Mouse (Mus musculus): ENCODE measurements around the gene Cyp11a1. TPM values are rescaled to one million over a fixed set of nuclear protein-coding genes. Genes with fewer than 3 reads are reported as not detected.

Gene Cyp11a1
- polyA plus RNA-seq, 1 experiment, result 0.67 TPM

DNA sequence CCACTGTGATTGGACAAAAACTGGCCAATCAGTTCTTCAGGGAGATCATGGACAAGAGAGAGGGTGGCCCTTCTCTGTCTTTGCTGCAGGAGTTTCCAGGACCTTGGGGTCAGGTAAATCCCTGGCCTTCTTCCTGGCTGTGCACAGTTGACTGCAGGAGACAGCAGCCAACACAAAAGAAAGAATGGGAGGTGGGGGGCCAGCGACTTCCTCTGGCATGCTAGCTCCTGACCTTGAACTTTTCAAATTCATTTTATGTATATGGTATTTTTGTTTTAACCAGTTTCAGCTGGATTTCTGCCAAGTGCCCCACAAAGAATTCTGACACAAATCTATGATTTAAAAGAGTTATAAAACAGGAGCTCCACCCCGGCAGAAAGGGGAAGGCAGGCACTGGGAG lies 2.9 kb upstream of the Cyp11a1 start:
- WGBS, result 13% methylated on average over 2 of the region's 2 CpGs
- no peak for DNase-seq (ENCODE audit: low read depth in 1 of 2, low spot score in 2 of 2)

DNA sequence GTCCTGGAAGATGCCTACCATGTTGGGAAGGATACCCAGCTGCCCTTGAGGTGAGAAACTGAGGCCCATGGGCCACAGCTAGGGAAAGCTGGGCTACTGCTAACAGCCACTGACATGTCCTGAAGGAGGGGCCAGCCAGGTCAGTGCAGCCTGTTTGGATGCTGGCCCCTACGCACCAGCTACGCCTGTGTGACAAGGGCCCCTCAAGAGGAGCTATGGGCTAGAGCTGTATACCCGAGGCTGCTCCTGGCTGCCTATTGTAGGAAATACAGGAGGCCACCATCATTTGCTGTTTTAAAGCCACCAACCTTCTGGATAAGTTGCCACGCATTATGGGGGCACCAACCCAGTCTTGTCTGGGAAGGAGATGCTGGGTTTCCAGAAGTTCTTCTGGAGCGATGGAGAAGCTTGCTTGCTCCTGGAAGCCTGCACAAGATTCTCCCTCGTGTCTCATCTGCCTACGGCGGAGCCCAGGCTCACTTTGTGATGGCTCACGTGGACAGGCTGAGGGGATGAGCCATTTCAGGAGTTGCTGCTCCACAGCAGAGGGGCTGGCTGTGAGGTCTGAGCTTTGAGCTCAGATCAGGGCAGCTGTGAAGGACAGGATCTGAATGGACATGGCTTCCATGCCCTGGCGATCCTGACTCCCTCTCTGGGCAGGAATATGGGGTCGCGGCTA lies 2.3 kb downstream of the Cyp11a1 start:
- no peaks in the 10 kb centered on the region for H3K36me3 ChIP-seq (ENCODE audit: control insufficient read depth, insufficient read depth, low read length)
- no peak for DNase-seq (ENCODE audit: low read depth in 1 of 2, low spot score in 2 of 2)
- no peak overlapping the region for H3K4me3 ChIP-seq (ENCODE audit: extremely low read depth, insufficient read depth, insufficient read length)
- H3K27me3 ChIP-seq (ENCODE audit: control insufficient read depth, insufficient read depth, low read length), result no peaks in the 10 kb centered on the region
- no peak overlapping the region for H3K27ac ChIP-seq (ENCODE audit: insufficient read depth, low read length)
- H3K4me1 ChIP-seq (ENCODE audit: control insufficient read depth, insufficient read depth, insufficient read length), result peaks cover 4% of the 10 kb centered on the region; the same call in 1 of the 2 replicates
- TF ChIP-seq POLR2A (IDR thresholded peaks at IDR 0.05; ENCODE audit: low read depth, low read length), result no peak
- no peak for TF ChIP-seq CTCF (IDR thresholded peaks at IDR 0.05; ENCODE audit: extremely low read depth, insufficient read depth, insufficient read length, insufficient replicate concordance)
- 86% methylated on average over 12 of the region's 12 CpGs for WGBS

More for the DNA sequence above, 2.9 kb upstream of the Cyp11a1 start:
- H3K36me3 ChIP-seq (ENCODE audit: control insufficient read depth, insufficient read depth, low read length), result no peaks in the 10 kb centered on the region
- no peak for TF ChIP-seq POLR2A (IDR thresholded peaks at IDR 0.05; ENCODE audit: low read depth, low read length)
- TF ChIP-seq CTCF (IDR thresholded peaks at IDR 0.05; ENCODE audit: extremely low read depth, insufficient read depth, insufficient read length, insufficient replicate concordance), result no peak
- no peak overlapping the region for H3K27ac ChIP-seq (ENCODE audit: insufficient read depth, low read length)
- H3K27me3 ChIP-seq (ENCODE audit: control insufficient read depth, insufficient read depth, low read length), result no peaks in the 10 kb centered on the region
- H3K4me1 ChIP-seq (ENCODE audit: control insufficient read depth, insufficient read depth, insufficient read length), result peaks cover 4% of the 10 kb centered on the region; the same call in 1 of the 2 replicates
- no peak overlapping the region for H3K4me3 ChIP-seq (ENCODE audit: extremely low read depth, insufficient read depth, insufficient read length)

DNA sequence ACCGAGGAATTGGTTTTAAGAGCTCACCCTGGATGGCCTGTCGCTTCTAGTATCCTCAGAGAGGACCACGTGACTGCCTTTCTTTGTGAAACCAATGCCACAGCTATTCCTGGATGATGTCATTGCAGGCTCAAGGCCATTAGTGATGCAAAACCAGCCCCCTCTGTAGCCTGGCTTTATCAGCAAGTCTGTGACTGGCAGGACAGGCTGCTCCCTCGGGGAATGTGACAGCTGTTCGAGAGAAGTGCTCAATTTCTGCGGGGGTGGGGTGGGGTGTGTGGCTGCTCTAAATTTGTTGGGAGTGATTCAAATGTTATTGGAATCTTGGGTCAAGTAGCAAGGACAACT lies 2.8 kb downstream of the Cyp11a1 start:
- no peak overlapping the region for H3K27ac ChIP-seq (ENCODE audit: insufficient read depth, low read length)
- H3K27me3 ChIP-seq (ENCODE audit: control insufficient read depth, insufficient read depth, low read length), result no peaks in the 10 kb centered on the region
- H3K4me3 ChIP-seq (ENCODE audit: extremely low read depth, insufficient read depth, insufficient read length), result no peak overlapping the region
- TF ChIP-seq CTCF (IDR thresholded peaks at IDR 0.05; ENCODE audit: extremely low read depth, insufficient read depth, insufficient read length, insufficient replicate concordance) (no peak), POLR2A (IDR thresholded peaks at IDR 0.05; ENCODE audit: low read depth, low read length) (no peak)
- H3K36me3 ChIP-seq (ENCODE audit: control insufficient read depth, insufficient read depth, low read length), result no peaks in the 10 kb centered on the region
- H3K4me1 ChIP-seq (ENCODE audit: control insufficient read depth, insufficient read depth, insufficient read length), result peaks cover 4% of the 10 kb centered on the region; the same call in 1 of the 2 replicates
- WGBS, result 54% methylated on average over 6 of the region's 6 CpGs
- DNase-seq (ENCODE audit: low read depth in 1 of 2, low spot score in 2 of 2), result no peak

DNA sequence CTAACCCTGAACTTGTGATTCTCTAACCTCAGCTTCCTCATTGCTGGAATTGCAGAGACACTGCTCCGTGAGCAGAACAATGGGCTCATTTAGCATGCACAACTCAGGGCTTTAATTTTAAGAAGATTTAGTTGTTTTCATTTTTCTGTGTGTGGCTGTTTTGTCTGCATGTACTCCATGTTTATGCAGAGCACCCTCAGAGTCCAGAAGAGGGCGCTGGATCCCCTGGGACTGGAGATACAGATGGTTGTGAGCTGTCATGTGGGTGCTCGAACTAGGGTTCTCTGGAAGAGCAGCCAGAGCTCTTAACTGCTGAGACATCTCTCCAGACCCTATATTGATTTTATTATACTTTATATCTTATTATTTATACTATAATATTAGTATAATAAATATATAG lies 3.4 kb downstream of the Cyp11a1 start:
- 69% methylated on average over 3 of the region's 3 CpGs for WGBS
- Histone ChIP-seq H3K4me1 (ENCODE audit: control insufficient read depth, insufficient read depth, insufficient read length) (peaks cover 4% of the 10 kb centered on the region; the same call in 1 of the 2 replicates), H3K4me3 (ENCODE audit: extremely low read depth, insufficient read depth, insufficient read length) (no peak overlapping the region), H3K36me3 (ENCODE audit: control insufficient read depth, insufficient read depth, low read length) (no peaks in the 10 kb centered on the region), H3K27me3 (ENCODE audit: control insufficient read depth, insufficient read depth, low read length) (no peaks in the 10 kb centered on the region), H3K27ac (ENCODE audit: insufficient read depth, low read length) (no peak overlapping the region)
- no peak for TF ChIP-seq POLR2A (IDR thresholded peaks at IDR 0.05; ENCODE audit: low read depth, low read length)
- DNase-seq (ENCODE audit: low read depth in 1 of 2, low spot score in 2 of 2), result no peak

DNA sequence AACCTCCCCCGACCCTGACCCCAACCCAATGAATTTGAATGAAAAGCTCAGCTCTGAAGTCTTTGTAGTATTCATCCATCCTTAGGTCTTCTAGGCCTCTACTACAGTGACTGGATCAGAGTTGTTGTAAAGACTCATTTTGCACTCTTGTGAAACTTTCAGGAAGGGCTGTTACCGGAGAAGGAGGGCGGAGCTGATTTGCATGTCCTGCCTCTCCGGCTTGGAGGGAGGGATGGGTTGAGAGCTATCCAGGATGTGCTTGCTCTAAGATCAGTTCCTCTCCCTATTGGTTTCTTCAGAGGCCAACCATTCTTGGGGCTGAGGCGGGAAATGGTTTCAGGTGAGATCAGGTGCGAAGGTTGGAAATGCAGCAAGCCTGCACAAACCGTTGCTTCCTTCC lies 4.8 kb downstream of the Cyp11a1 start:
- Histone ChIP-seq H3K27me3 (ENCODE audit: control insufficient read depth, insufficient read depth, low read length) (no peaks in the 10 kb centered on the region), H3K27ac (ENCODE audit: insufficient read depth, low read length) (no peak overlapping the region), H3K4me1 (ENCODE audit: control insufficient read depth, insufficient read depth, insufficient read length) (no peaks in the 10 kb centered on the region; the same call in 1 of the 2 replicates), H3K4me3 (ENCODE audit: extremely low read depth, insufficient read depth, insufficient read length) (no peak overlapping the region), H3K36me3 (ENCODE audit: control insufficient read depth, insufficient read depth, low read length) (no peaks in the 10 kb centered on the region)
- no peak for DNase-seq (ENCODE audit: low read depth in 1 of 2, low spot score in 2 of 2)
- 77% methylated on average over 7 of the region's 7 CpGs for WGBS
- TF ChIP-seq CTCF (IDR thresholded peaks at IDR 0.05; ENCODE audit: extremely low read depth, insufficient read depth, insufficient read length, insufficient replicate concordance) (no peak), POLR2A (IDR thresholded peaks at IDR 0.05; ENCODE audit: low read depth, low read length) (no peak)

DNA sequence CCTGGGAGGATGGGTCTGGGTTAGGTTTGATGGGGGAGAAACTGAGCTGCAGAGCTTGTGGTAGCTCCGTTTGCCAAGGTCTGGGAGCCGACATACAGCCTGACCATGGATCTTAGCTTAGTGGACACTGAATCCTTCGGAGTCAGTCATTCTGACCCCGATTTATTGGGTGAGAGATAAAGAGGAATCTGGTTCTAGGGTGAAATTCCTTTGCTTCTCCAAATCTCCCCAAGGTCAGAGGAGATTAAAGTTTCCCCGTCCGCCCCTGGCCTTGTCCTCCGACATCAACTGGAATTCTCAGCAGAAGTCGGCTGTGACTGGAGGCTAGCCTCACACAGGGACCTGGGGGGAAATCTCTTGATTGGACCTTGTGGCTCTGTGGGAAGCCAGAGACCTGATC lies 5.3 kb downstream of the Cyp11a1 start:
- Histone ChIP-seq H3K4me1 (ENCODE audit: control insufficient read depth, insufficient read depth, insufficient read length) (no peaks in the 10 kb centered on the region), H3K36me3 (ENCODE audit: control insufficient read depth, insufficient read depth, low read length) (no peaks in the 10 kb centered on the region), H3K4me3 (ENCODE audit: extremely low read depth, insufficient read depth, insufficient read length) (no peak overlapping the region), H3K27me3 (ENCODE audit: control insufficient read depth, insufficient read depth, low read length) (no peaks in the 10 kb centered on the region), H3K27ac (ENCODE audit: insufficient read depth, low read length) (no peak overlapping the region)
- no peak for TF ChIP-seq POLR2A (IDR thresholded peaks at IDR 0.05; ENCODE audit: low read depth, low read length)
- no peak for TF ChIP-seq CTCF (IDR thresholded peaks at IDR 0.05; ENCODE audit: extremely low read depth, insufficient read depth, insufficient read length, insufficient replicate concordance)
- 90% methylated on average over 8 of the region's 8 CpGs for WGBS
- DNase-seq (ENCODE audit: low read depth in 1 of 2, low spot score in 2 of 2), result no peak

DNA sequence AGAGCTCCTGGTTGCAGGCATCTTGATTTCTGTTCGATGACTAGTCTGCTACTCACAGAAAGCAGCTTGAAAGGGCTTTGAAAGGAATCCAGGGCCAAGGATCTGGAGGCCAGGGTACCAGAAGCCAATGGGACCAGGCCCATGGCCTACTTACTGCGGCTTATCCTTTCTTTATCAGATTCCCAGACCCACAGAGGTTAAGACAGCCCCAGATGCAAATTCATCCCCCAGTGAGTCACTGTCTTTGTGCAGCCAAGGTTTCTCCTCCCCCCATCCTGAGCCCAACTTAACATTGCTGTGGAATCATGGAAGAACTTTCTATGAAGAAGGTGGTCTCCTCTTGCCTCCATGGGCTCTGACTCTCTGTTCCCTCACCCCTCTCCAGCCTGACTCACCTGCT lies 6.3 kb downstream of the Cyp11a1 start:
- no peak overlapping the region for H3K27ac ChIP-seq (ENCODE audit: insufficient read depth, low read length)
- TF ChIP-seq CTCF (IDR thresholded peaks at IDR 0.05; ENCODE audit: extremely low read depth, insufficient read depth, insufficient read length, insufficient replicate concordance) (no peak), POLR2A (IDR thresholded peaks at IDR 0.05; ENCODE audit: low read depth, low read length) (no peak)
- 89% methylated on average over 2 of the region's 2 CpGs for whole genome bisulfite sequencing
- no peak overlapping the region for H3K4me3 ChIP-seq (ENCODE audit: extremely low read depth, insufficient read depth, insufficient read length)
- no peak for DNase-seq (ENCODE audit: low read depth in 1 of 2, low spot score in 2 of 2)
- H3K4me1 ChIP-seq (ENCODE audit: control insufficient read depth, insufficient read depth, insufficient read length), result no peaks in the 10 kb centered on the region
- H3K27me3 ChIP-seq (ENCODE audit: control insufficient read depth, insufficient read depth, low read length), result no peaks in the 10 kb centered on the region
- H3K36me3 ChIP-seq (ENCODE audit: control insufficient read depth, insufficient read depth, low read length), result no peaks in the 10 kb centered on the region
